In the genomic region with DNA sequence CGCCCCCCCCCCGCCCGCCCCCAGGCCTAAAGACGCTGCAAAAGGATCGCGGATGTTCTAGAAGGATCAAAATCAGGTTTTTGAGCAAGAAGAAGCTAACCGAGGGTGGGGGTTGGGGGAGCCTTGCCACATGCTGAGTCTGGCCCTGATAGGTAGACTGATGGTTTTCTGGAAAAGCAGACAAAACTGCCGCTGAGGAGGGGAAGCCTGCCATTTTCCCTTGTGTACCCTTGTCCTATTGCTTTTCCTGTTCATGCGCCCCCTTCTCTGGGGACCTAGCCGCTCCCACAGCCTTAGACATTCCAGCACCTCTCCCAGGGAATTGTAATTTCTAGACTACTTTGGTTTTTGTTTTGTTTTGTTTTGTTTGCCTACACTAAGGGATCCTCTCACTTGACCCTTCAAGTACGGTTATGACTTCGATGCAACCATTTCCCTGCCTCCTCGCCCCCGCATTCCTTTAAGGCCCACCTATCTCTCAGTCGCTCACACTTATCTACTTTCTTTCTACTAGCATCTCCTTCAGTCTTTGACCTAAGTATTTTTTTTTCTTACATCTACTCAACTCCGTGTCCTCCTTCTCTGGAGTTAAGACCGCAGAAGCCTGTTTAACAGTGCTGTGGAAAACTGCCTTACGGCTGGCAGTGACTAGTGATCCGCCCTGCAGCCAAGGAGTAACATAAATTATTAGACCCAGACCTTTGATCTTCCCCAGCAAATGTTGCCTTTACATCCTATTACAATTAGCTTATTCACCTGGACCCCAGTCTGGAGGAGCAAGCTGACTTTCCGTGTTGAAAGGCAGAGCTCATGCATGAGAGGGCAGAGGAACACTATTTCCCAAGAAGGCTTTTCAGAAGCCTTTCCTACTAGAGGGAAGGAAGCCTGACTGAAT, we compare ENCODE assay signal across 8 mouse cellular contexts. TPM values are rescaled to one million over a fixed set of nuclear protein-coding genes. Genes with fewer than 3 reads are reported as not detected.
DNase-seq lines count a peak whose midpoint lies in the region; ATAC-seq and TF ChIP-seq lines count a peak whose summit lies in the region.

No protein-coding gene starts in this region.

- H3K9me3 ChIP-seq in forebrain, embryonic 16.5 days (ENCODE audit: control insufficient read depth, low read length), result no peaks in the 10 kb centered on the region
- H3K9me3 ChIP-seq in kidney, embryonic 14.5 days (ENCODE audit: control insufficient read depth, low read length), result no peaks in the 10 kb centered on the region
- H3K9me3 ChIP-seq in midbrain, embryonic 15.5 days, result no peaks in the 10 kb centered on the region

- WGBS in heart, adult 2 months, result 24% methylated on average over 20 of the region's 20 CpGs
- WGBS in forebrain, embryonic 16.5 days, result 39% methylated on average over 20 of the region's 20 CpGs
- 12% methylated on average over 20 of the region's 20 CpGs for WGBS in kidney, embryonic 14.5 days
- WGBS in midbrain, embryonic 15.5 days, result 39% methylated on average over 20 of the region's 20 CpGs

- TF ChIP-seq CTCF in heart, adult 2 months (IDR thresholded peaks at IDR 0.05), result no peak

- no peak for TF ChIP-seq POLR2A in heart, adult 2 months (IDR thresholded peaks at IDR 0.05; ENCODE audit: insufficient read depth, low read depth, low read length)

- peak overlapping the region; percentile 99 for H3K4me2 ChIP-seq in forebrain, embryonic 16.5 days (ENCODE audit: low read length)
- peak overlapping the region; percentile 69 for H3K4me2 ChIP-seq in kidney, embryonic 14.5 days (replicated peaks; ENCODE audit: low read depth, low read length)
- H3K4me2 ChIP-seq in midbrain, embryonic 15.5 days, result peak overlapping the region; percentile 97

- peaks cover 9% of the 10 kb centered on the region for H3K4me1 ChIP-seq in heart, adult 2 months (ENCODE audit: control insufficient read depth, insufficient read depth, low read length)
- peaks cover 13% of the 10 kb centered on the region for H3K4me1 ChIP-seq in forebrain, embryonic 16.5 days (replicated peaks; ENCODE audit: control insufficient read depth, insufficient read depth, low read length)
- H3K4me1 ChIP-seq in kidney, embryonic 14.5 days (ENCODE audit: control insufficient read depth, insufficient read depth, low read length), result peaks cover 6% of the 10 kb centered on the region
- peaks cover 12% of the 10 kb centered on the region for H3K4me1 ChIP-seq in midbrain, embryonic 15.5 days

- peaks cover 9% of the 10 kb centered on the region for H3K36me3 ChIP-seq in heart, adult 2 months (ENCODE audit: control insufficient read depth, insufficient read depth, low read length)
- no peaks in the 10 kb centered on the region for H3K36me3 ChIP-seq in forebrain, embryonic 16.5 days (ENCODE audit: control insufficient read depth, insufficient read depth)
- H3K36me3 ChIP-seq in kidney, embryonic 14.5 days (ENCODE audit: control insufficient read depth, insufficient read depth, low read length), result no peaks in the 10 kb centered on the region
- no peaks in the 10 kb centered on the region for H3K36me3 ChIP-seq in midbrain, embryonic 15.5 days (replicated peaks)

- peak overlapping the region; percentile 98 for H3K27ac ChIP-seq in heart, adult 2 months
- H3K27ac ChIP-seq in forebrain, embryonic 16.5 days (ENCODE audit: low read length), result no peak overlapping the region
- H3K27ac ChIP-seq in kidney, embryonic 14.5 days (ENCODE audit: low read depth, low read length), result peak overlapping the region; percentile 57
- no peak overlapping the region for H3K27ac ChIP-seq in midbrain, embryonic 15.5 days

- ATAC-seq in forebrain, embryonic 16.5 days, result 0 out of 2 replicates have a peak, but pooled peaks have one; percentile 3
- ATAC-seq in kidney, embryonic 14.5 days (ENCODE audit: low FRiP score, low TSS enrichment), result 0 out of 2 replicates have a peak, but pooled peaks have one; percentile 7
- no peak; the same call in 1 of the 2 replicates for ATAC-seq in midbrain, embryonic 15.5 days (replicated peaks)

- no peak for TF ChIP-seq EP300 in heart, adult 2 months (IDR thresholded peaks at IDR 0.05; ENCODE audit: insufficient read depth, low read depth, low read length)

- peak; percentile 26 to 50 for DNase-seq in heart, adult 2 months
- DNase-seq in heart, adult 8-10 months (ENCODE audit: low spot score), result no peak
- DNase-seq in adipocyte (ENCODE audit: low spot score), result peak; percentile 37
- DNase-seq in left cerebral cortex, postnatal 25 days (ENCODE audit: low spot score in 2 of 2), result no peak
- DNase-seq in layer of hippocampus, adult 9-10 months (ENCODE audit: low spot score), result no peak

- peak overlapping the region; percentile 54 for H3K9ac ChIP-seq in heart, adult 2 months (ENCODE audit: low read depth, low read length)
- peak overlapping the region; percentile 63 for H3K9ac ChIP-seq in forebrain, embryonic 16.5 days (replicated peaks; ENCODE audit: low read depth, low read length)
- peak overlapping the region; percentile 61 for H3K9ac ChIP-seq in kidney, embryonic 14.5 days (ENCODE audit: low read depth, low read length)
- peak overlapping the region; percentile 55 for H3K9ac ChIP-seq in midbrain, embryonic 15.5 days

- H3K27me3 ChIP-seq in heart, adult 2 months (ENCODE audit: control insufficient read depth, insufficient read depth, low read length), result no peaks in the 10 kb centered on the region
- H3K27me3 ChIP-seq in forebrain, embryonic 16.5 days (replicated peaks; ENCODE audit: control insufficient read depth, insufficient read depth, low read length), result no peaks in the 10 kb centered on the region
- H3K27me3 ChIP-seq in kidney, embryonic 14.5 days (ENCODE audit: control insufficient read depth, insufficient read depth, low read length), result no peaks in the 10 kb centered on the region
- H3K27me3 ChIP-seq in midbrain, embryonic 15.5 days (replicated peaks), result peaks cover 4% of the 10 kb centered on the region; the same call in 1 of the 2 replicates

- intact Hi-C loops in heart, adult 2 months (cut with DNase I), result loop anchor here (1.0 to 10.0 kb wide), 5 partner anchors 19 to 542 kb away; a partner anchor contains a TSS
- intact Hi-C loops in left cerebral cortex, postnatal 25 days (cut with DNase I), result no loop called here

- H3K79me2 ChIP-seq in heart, adult 2 months (replicated peaks; ENCODE audit: control insufficient read depth, insufficient read depth, low read length), result no peaks in the 10 kb centered on the region

- peak overlapping the region; percentile 100 for H3K4me3 ChIP-seq in heart, adult 2 months
- peak overlapping the region; percentile 70 for H3K4me3 ChIP-seq in forebrain, embryonic 16.5 days (replicated peaks; ENCODE audit: low read length)
- peak overlapping the region; percentile 66 for H3K4me3 ChIP-seq in kidney, embryonic 14.5 days (ENCODE audit: low read length)
- H3K4me3 ChIP-seq in midbrain, embryonic 15.5 days, result peak overlapping the region; percentile 73

RNA-seq across cellular contexts. Expression of a gene that starts 0.8 kb away (rescaled TPM):
- not detected for total RNA-seq in heart, adult 2 months (2021)
- polyA plus RNA-seq in heart, adult 2 months (2012; rRNA removed), result 0.70 and 0.96 TPM in 2 replicates
- under 1 TPM in 2 of 4 experiments, not detected in 2; 0.32 to 0.87 TPM for total RNA-seq in heart, adult 8-10 months (2022)
- 0.27 TPM in 1 of 2 replicates, not detected in the other for polyA plus RNA-seq in forebrain, embryonic 16.5 days (2015; fragmentation: Nextera tagmentation; extraction: Ambion mirVana)
- polyA plus RNA-seq in kidney, embryonic 14.5 days (2014; fragmentation: Nextera tagmentation; extraction: Ambion mirVana), result 1.8 and 2.1 TPM in 2 replicates
- 0.19 and 0.32 TPM in 2 replicates for polyA plus RNA-seq in midbrain, embryonic 15.5 days (2015; fragmentation: Nextera tagmentation; extraction: Ambion mirVana)
- total RNA-seq in left cerebral cortex, postnatal 25 days (2021), result not detected

RNA-seq across cellular contexts. Expression of a gene that starts 0.8 kb away (rescaled TPM):
- total RNA-seq in heart, adult 2 months (2021), result 100 to 1,000 TPM; 119 to 131 TPM
- 202 and 223 TPM in 2 replicates for polyA plus RNA-seq in heart, adult 2 months (2012; rRNA removed)
- total RNA-seq in heart, adult 8-10 months (2022), result 100 to 1,000 TPM; 107 to 114 (median 108) TPM
- 54.3 and 72.7 TPM in 2 replicates for polyA plus RNA-seq in forebrain, embryonic 16.5 days (2015; fragmentation: Nextera tagmentation; extraction: Ambion mirVana)
- polyA plus RNA-seq in kidney, embryonic 14.5 days (2014; fragmentation: Nextera tagmentation; extraction: Ambion mirVana), result 224 and 244 TPM in 2 replicates
- polyA plus RNA-seq in midbrain, embryonic 15.5 days (2015; fragmentation: Nextera tagmentation; extraction: Ambion mirVana), result 68.7 and 84.1 TPM in 2 replicates
- 10 to 100 TPM; 59.6 to 78.3 TPM for total RNA-seq in left cerebral cortex, postnatal 25 days (2021)

RNA-seq across cellular contexts. Expression of a gene that starts 45.1 kb away (rescaled TPM):
- not detected for total RNA-seq in heart, adult 2 months (2021)
- polyA plus RNA-seq in heart, adult 2 months (2012; rRNA removed), result not detected in 2 replicates
- not detected for total RNA-seq in heart, adult 8-10 months (2022)
- polyA plus RNA-seq in forebrain, embryonic 16.5 days (2015; fragmentation: Nextera tagmentation; extraction: Ambion mirVana), result 0.39 TPM in 2 replicates
- polyA plus RNA-seq in kidney, embryonic 14.5 days (2014; fragmentation: Nextera tagmentation; extraction: Ambion mirVana), result not detected in 2 replicates
- 0.34 and 0.39 TPM in 2 replicates for polyA plus RNA-seq in midbrain, embryonic 15.5 days (2015; fragmentation: Nextera tagmentation; extraction: Ambion mirVana)
- 10 to 100 TPM; 34.3 to 41.5 TPM for total RNA-seq in left cerebral cortex, postnatal 25 days (2021)

Comparison
In these comparisons a context has a peak if more than half of its experiments do, and no peak if none do; other contexts are left out.
1. DNase-seq: peak in heart, adult 2 months (2 of 2) and adipocyte (single experiment); none in heart, adult 8-10 months (single experiment), left cerebral cortex, postnatal 25 days (0 of 2) and layer of hippocampus, adult 9-10 months (single experiment).
2. H3K27ac ChIP-seq: peak in heart, adult 2 months (single experiment) and kidney, embryonic 14.5 days (single experiment); none in forebrain, embryonic 16.5 days (single experiment) and midbrain, embryonic 15.5 days (single experiment).
3. Peak in every context shown above with its lines, with median percentiles within 50 percentile points of each other: H3K4me3 ChIP-seq, H3K9ac ChIP-seq and H3K4me2 ChIP-seq.